ENCODE assay signal across 14 mouse cellular contexts in genomic region chr19:25326002-25326300, GRCm38 (mm10).
"Had no signal": no experiment of that assay in that cellular context is flagged by ENCODE, and none has a peak within 500 bp of the region (broad histone marks: within the 10 kb centered on the region; RNA-seq: fewer than 3 reads in every experiment).

No protein-coding gene starts in this region.

- H3K4me1 ChIP-seq: liver, embryonic 13.5 days had no signal

- ATAC-seq: liver, postnatal 0 days had no signal

- H3K27ac ChIP-seq: liver, embryonic 13.5 days; lung, embryonic 15.5 days; macrophage had no signal

- DNase-seq: kidney, adult 2 months; kidney, postnatal 25 days; liver; liver, embryonic 13.5 days; liver, postnatal 0 days; lung, postnatal 14 days; midbrain, embryonic 14.5 days; right cerebral cortex, postnatal 4 days; spleen, adult 18-20 months; thymus, adult 18-20 months; thymus, postnatal 14 days had no signal

- H3K4me3 ChIP-seq: limb, embryonic 12.5 days; liver, embryonic 13.5 days; lung, embryonic 15.5 days had no signal
